Mouse (Mus musculus): ENCODE data around the gene Slc51a. TPM values are rescaled to one million over a fixed set of nuclear protein-coding genes. Genes with fewer than 3 reads are reported as not detected.

Gene Slc51a
- polyA plus RNA-seq (2015; fragmentation: Nextera tagmentation; extraction: Ambion mirVana), result 157 and 177 TPM in 2 replicates

DNA sequence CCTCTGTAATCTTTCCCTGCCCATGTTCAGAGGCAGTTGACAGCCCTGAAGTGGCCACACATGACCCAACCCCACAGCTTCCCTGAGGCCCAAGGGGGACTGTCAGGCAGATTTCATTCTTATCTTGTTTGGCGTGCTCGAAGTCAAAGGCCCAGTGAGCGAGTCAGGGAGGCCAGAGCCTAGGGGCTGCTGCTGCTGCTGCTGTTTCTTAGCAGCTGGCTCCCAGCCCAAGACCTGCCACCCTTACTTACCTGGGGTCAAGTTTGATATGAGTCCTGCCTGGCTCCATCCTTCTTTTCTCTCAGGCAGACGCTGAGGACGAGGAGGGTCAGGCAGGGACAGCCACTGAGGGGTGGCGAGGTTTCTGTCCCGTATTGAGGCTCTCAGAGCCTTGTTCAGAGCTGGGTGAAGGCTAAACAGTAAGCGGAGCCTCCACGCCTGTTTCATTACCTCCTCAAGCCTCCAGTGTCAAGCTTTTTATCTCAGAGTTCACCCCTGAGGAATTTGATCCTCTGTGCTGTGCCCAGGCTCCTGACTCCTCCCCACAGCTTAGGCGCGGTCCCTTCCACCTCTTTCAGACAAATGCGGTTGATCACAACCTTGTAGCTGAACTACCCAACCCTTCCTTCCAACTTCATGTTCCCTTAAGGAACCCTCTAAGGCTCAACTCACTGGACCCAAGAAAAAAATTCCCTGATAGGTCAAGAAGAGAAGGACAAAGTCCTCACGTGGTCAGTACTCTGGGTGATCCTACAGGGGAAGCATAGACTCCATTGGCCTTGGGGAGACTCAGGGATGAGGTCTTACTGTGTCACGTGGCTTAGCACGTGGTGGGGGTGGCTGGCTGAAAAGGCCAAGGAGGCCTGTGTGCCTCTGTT is at the start of gene Slc51a:
Gene Slc51a, minus strand, starts transcription at position 646 of the 878 bp plus-strand sequence.
- H3K27ac ChIP-seq (ENCODE audit: low read length), result peak within 1 kb of the TSS; percentile 97
- no peaks in the 10 kb centered on the region for H3K27me3 ChIP-seq (replicated peaks; ENCODE audit: control insufficient read depth, insufficient read depth, low read length)
- peak within 1 kb of the TSS; percentile 38 for H3K4me2 ChIP-seq (ENCODE audit: low read depth, low read length)
- peak within 1 kb of the TSS; percentile 42 for H3K4me3 ChIP-seq (ENCODE audit: low read length)
- peaks cover 11% of the 10 kb centered on the region; the same call in 1 of the 2 replicates for H3K4me1 ChIP-seq (ENCODE audit: control insufficient read depth, insufficient read depth, low read length)
- H3K9me3 ChIP-seq (ENCODE audit: control insufficient read depth, low read length), result no peaks in the 10 kb centered on the region
- 33% methylated on average over 15 of the region's 15 CpGs for WGBS
- peak within 1 kb of the TSS; percentile 59 for H3K9ac ChIP-seq (ENCODE audit: low read depth, low read length)
- ATAC-seq, result peak; percentile 76
- H3K36me3 ChIP-seq (ENCODE audit: control insufficient read depth, insufficient read depth, low read length), result 0 out of 2 replicates have a peak, but pooled peaks cover 3% of the 10 kb centered on the region

DNA sequence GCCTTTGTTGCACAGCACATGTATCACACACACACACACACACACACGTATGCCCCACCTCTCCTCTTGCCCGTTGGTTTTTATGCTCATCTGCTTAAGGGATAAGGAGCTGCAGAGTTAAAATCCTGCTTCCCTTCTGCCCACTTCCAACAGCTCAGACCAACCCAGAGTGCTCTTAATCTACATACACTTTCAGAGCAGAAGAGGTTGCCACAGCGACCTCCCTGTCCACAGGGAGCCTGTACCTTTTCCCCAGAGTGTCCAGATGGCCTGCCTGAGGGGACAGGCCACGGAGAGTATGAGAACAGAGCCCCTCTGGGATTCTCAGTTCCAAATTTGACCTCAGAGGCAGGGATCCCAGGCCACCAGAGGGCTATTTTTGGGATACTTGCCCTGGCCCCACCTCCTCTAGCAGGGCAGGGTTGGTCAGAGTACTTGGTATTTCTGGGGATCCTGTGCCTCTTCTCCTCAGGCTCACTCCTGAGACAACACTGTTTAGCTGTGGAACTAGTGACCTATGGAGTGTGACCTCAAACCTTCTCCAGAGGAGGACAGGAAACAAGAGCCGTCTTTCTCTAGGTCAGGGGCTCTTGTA is 47.6 kb upstream of the Slc51a start:
- 48% methylated on average over 5 of the region's 5 CpGs for WGBS
- Histone ChIP-seq H3K4me3 (ENCODE audit: low read length) (no peak overlapping the region), H3K36me3 (ENCODE audit: control insufficient read depth, insufficient read depth, low read length) (no peaks in the 10 kb centered on the region), H3K9ac (ENCODE audit: low read depth, low read length) (no peak overlapping the region), H3K4me2 (ENCODE audit: low read depth, low read length) (no peak overlapping the region), H3K27ac (ENCODE audit: low read length) (no peak overlapping the region), H3K27me3 (replicated peaks; ENCODE audit: control insufficient read depth, insufficient read depth, low read length) (no peaks in the 10 kb centered on the region), H3K9me3 (ENCODE audit: control insufficient read depth, low read length) (0 out of 2 replicates have a peak, but pooled peaks cover 5% of the 10 kb centered on the region), H3K4me1 (ENCODE audit: control insufficient read depth, insufficient read depth, low read length) (peaks cover 17% of the 10 kb centered on the region)
- ATAC-seq, result no peak

- no peak overlapping the region for H3K27ac ChIP-seq (ENCODE audit: low read length)
- WGBS, result 78% methylated on average over 18 of the region's 18 CpGs
- H3K27me3 ChIP-seq (replicated peaks; ENCODE audit: control insufficient read depth, insufficient read depth, low read length), result no peaks in the 10 kb centered on the region
- H3K4me3 ChIP-seq (ENCODE audit: low read length), result no peak overlapping the region
- peaks cover 14% of the 10 kb centered on the region for H3K4me1 ChIP-seq (ENCODE audit: control insufficient read depth, insufficient read depth, low read length)
- H3K9ac ChIP-seq (ENCODE audit: low read depth, low read length), result no peak overlapping the region
- no peak overlapping the region for H3K4me2 ChIP-seq (ENCODE audit: low read depth, low read length)
- no peak for ATAC-seq
- H3K9me3 ChIP-seq (ENCODE audit: control insufficient read depth, low read length), result 0 out of 2 replicates have a peak, but pooled peaks cover 5% of the 10 kb centered on the region
- no peaks in the 10 kb centered on the region for H3K36me3 ChIP-seq (ENCODE audit: control insufficient read depth, insufficient read depth, low read length)
These were observed 45.5 kb upstream of the Slc51a start for GRCm38 (mm10) chr16:32532878-32533826.

DNA sequence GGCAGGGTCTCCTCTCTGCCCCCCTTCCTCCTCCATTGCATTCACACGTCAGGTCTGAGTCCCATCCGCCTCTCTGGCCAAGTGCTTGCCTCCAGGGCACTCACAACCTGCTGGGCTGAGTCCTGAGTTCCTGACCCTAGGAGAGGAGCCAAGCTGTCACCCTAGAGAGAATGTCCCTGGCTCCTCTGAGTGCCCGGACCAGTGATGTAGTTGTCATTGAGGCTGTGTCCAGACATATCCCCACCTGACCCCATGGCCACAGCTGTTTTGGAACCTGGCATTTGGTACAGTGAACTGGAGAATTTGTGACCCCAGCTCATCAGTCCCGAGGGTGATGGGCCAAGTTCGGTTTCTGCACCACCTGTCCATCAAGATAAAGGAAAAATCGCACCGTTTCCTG is 39.2 kb upstream of the Slc51a start:
- Histone ChIP-seq H3K4me1 (ENCODE audit: control insufficient read depth, insufficient read depth, low read length) (peaks cover 6% of the 10 kb centered on the region; the same call in 1 of the 2 replicates), H3K9ac (ENCODE audit: low read depth, low read length) (no peak overlapping the region), H3K27ac (ENCODE audit: low read length) (no peak overlapping the region), H3K4me3 (ENCODE audit: low read length) (no peak overlapping the region), H3K36me3 (ENCODE audit: control insufficient read depth, insufficient read depth, low read length) (no peaks in the 10 kb centered on the region), H3K4me2 (ENCODE audit: low read depth, low read length) (no peak overlapping the region), H3K27me3 (replicated peaks; ENCODE audit: control insufficient read depth, insufficient read depth, low read length) (no peaks in the 10 kb centered on the region), H3K9me3 (ENCODE audit: control insufficient read depth, low read length) (0 out of 2 replicates have a peak, but pooled peaks cover 5% of the 10 kb centered on the region)
- WGBS, result 63% methylated on average over 7 of the region's 7 CpGs
- no peak for ATAC-seq

- no peaks in the 10 kb centered on the region for H3K36me3 ChIP-seq (ENCODE audit: control insufficient read depth, insufficient read depth, low read length)
- peak overlapping the region; percentile 20; the same call in 1 of the 2 replicates for H3K27ac ChIP-seq (ENCODE audit: low read length)
- 52% methylated on average over 5 of the region's 5 CpGs for WGBS
- H3K27me3 ChIP-seq (replicated peaks; ENCODE audit: control insufficient read depth, insufficient read depth, low read length), result no peaks in the 10 kb centered on the region
- no peak overlapping the region for H3K4me2 ChIP-seq (ENCODE audit: low read depth, low read length)
- H3K9me3 ChIP-seq (ENCODE audit: control insufficient read depth, low read length), result no peaks in the 10 kb centered on the region
- no peak for ATAC-seq
- no peak overlapping the region for H3K4me3 ChIP-seq (ENCODE audit: low read length)
- H3K9ac ChIP-seq (ENCODE audit: low read depth, low read length), result no peak overlapping the region
- H3K4me1 ChIP-seq (ENCODE audit: control insufficient read depth, insufficient read depth, low read length), result peaks cover 10% of the 10 kb centered on the region; the same call in 1 of the 2 replicates
These were observed 36.6 kb upstream of the Slc51a start for GRCm38 (mm10) chr16:32524244-32524615.

DNA sequence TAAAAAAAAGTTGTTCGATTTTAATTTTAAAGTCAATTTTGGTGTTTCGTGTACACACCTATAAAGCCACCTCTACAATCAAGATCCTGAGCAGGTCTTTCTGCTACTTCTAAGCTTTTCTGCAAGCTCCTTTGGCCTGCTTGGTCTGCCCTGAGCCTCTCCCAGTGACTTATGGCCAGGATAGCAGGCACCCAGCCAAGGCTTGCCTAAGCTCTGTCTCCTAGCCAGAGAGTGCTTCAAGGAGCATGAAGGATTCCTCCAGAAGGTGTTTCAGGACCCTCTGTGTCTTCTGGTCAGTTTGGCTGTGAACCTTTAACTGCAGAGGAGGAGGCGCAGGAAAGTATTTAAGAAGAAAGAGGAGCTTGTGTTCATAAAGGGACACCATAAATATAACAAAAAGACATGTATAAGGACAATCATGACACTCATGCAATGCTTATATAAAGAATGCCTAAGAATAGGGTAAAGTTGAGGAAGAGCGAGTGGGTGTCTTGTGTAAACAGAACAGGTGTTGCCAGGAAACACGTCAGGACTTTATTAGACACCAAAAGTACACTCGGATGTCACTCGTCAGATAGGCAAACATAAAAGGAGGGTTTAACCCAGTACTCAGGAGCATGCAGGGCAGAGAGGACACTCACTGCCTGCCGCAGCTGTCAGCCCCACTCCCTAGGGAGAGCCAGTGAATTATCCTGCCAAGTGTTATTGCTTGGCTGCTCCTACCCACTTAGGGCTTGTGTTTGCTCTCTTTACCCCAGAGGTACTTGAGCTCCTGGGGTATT is 36.0 kb upstream of the Slc51a start:
- Histone ChIP-seq H3K4me2 (ENCODE audit: low read depth, low read length) (no peak overlapping the region), H3K36me3 (ENCODE audit: control insufficient read depth, insufficient read depth, low read length) (no peaks in the 10 kb centered on the region), H3K27ac (ENCODE audit: low read length) (peak overlapping the region; percentile 20; the same call in 1 of the 2 replicates), H3K4me3 (ENCODE audit: low read length) (no peak overlapping the region), H3K9ac (ENCODE audit: low read depth, low read length) (no peak overlapping the region), H3K4me1 (ENCODE audit: control insufficient read depth, insufficient read depth, low read length) (peaks cover 10% of the 10 kb centered on the region; the same call in 1 of the 2 replicates), H3K27me3 (replicated peaks; ENCODE audit: control insufficient read depth, insufficient read depth, low read length) (no peaks in the 10 kb centered on the region), H3K9me3 (ENCODE audit: control insufficient read depth, low read length) (no peaks in the 10 kb centered on the region)
- ATAC-seq, result peak; percentile 72
- WGBS, result 45% methylated on average over 8 of the region's 8 CpGs

GRCm38 (mm10) chr16:32522578-32523194 is 35.0 kb upstream of the Slc51a start:
- H3K9me3 ChIP-seq (ENCODE audit: control insufficient read depth, low read length), result no peaks in the 10 kb centered on the region
- H3K27me3 ChIP-seq (replicated peaks; ENCODE audit: control insufficient read depth, insufficient read depth, low read length), result no peaks in the 10 kb centered on the region
- no peak overlapping the region for H3K4me3 ChIP-seq (ENCODE audit: low read length)
- 62% methylated on average over 6 of the region's 6 CpGs for WGBS
- no peak overlapping the region for H3K9ac ChIP-seq (ENCODE audit: low read depth, low read length)
- H3K4me2 ChIP-seq (ENCODE audit: low read depth, low read length), result no peak overlapping the region
- no peaks in the 10 kb centered on the region for H3K36me3 ChIP-seq (ENCODE audit: control insufficient read depth, insufficient read depth, low read length)
- H3K27ac ChIP-seq (ENCODE audit: low read length), result no peak overlapping the region
- ATAC-seq, result no peak
- H3K4me1 ChIP-seq (ENCODE audit: control insufficient read depth, insufficient read depth, low read length), result peaks cover 13% of the 10 kb centered on the region; the same call in 1 of the 2 replicates

- no peak overlapping the region for H3K9ac ChIP-seq (ENCODE audit: low read depth, low read length)
- H3K27me3 ChIP-seq (replicated peaks; ENCODE audit: control insufficient read depth, insufficient read depth, low read length), result no peaks in the 10 kb centered on the region
- H3K4me2 ChIP-seq (ENCODE audit: low read depth, low read length), result no peak overlapping the region
- H3K4me1 ChIP-seq (ENCODE audit: control insufficient read depth, insufficient read depth, low read length), result peaks cover 27% of the 10 kb centered on the region
- H3K27ac ChIP-seq (ENCODE audit: low read length), result no peak overlapping the region
- H3K4me3 ChIP-seq (ENCODE audit: low read length), result no peak overlapping the region
- no peak for ATAC-seq
- 50% methylated on average over 9 of the region's 9 CpGs for WGBS
- H3K36me3 ChIP-seq (ENCODE audit: control insufficient read depth, insufficient read depth, low read length), result no peaks in the 10 kb centered on the region
- no peaks in the 10 kb centered on the region for H3K9me3 ChIP-seq (ENCODE audit: control insufficient read depth, low read length)
These were observed 32.7 kb upstream of the Slc51a start for GRCm38 (mm10) chr16:32520372-32520748.
